Mouse (Mus musculus) kidney, adult 18-20 months (tissue): ENCODE measurements around the gene Gm8439.

Experiments used
- DNase-seq: peaks from one replicate; pipeline ENCODE4 v3.0.0; 2021

Gm8439 gene

DNA sequence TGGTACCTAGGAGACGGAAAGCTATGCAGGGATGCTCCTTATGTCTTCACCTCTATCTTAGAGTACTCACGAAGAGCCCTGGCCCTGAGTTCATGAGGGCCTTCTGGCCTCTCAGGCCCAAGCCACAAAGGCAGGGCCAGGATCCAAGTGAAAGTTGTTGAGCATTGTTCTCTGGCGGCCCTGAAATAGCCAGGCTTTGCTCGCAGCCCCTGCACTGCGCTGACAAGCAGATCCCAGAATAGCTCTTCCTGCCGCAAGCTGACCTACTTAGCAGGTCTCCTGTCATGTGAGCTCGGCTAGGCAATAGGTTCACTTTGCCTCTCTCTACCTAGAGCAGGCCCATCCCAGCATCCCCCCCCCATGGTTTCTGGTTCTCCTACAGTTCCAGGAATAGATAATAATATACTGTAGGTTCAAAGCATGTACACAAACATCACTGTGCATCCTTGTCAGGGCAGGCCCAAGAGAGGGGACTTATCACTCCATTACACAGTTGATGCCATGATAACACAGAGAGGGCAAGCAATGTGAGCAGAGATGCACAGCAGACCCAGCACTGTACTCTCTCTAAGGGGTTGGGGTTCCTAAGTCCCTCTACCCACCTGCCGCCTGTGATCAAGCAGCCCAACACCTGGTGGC, 25.3 kb downstream of the Gm8439 start:
- no peak for DNase-seq

DNA sequence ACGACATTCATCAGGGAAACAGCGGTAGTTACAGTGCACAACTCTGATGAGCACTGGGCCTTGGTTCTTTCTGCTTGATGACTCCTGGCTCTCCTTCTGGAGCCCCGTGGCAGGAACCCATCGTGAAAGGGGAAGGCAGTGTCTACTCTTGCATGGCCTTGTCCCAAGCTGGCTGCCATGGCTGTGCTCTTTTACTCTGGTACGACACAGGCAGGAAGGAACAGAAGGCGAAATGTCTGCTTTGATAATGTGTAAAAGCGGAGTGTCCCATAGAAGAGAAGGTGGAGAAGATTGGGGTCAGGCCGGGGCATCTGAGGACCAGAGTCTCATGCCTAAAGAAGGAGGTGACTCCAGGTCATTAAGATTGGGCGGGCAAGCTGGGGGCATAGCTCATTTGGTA, 26.1 kb downstream of the Gm8439 start:
- no peak for DNase-seq

DNA sequence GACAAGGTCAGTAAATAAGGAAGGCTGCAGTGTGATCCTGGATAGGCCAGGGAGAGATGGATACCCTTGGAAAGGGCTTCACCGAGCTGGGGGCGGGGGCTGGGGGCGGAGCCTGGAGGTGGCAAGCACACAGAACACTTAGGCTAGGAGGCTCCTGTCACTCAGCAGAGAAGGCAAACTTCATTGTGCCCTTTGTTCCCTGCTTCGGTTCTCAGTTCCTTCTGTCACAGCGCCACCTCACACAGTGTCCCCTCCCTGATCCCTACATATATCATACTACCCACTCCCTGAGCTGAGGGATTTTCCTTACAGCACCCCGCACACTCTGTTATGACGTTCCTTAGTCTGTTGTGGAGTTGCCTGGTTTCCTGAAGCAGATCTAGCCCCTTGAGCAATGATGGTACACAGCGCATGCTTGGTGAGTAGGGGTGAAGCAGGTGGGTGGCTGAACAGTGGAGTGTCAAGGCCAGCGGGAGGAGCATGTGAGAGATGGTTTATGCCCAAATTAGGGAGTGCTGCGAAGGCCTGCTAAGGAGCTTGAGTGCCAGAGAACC, 27.1 kb downstream of the Gm8439 start:
- no peak for DNase-seq

DNA sequence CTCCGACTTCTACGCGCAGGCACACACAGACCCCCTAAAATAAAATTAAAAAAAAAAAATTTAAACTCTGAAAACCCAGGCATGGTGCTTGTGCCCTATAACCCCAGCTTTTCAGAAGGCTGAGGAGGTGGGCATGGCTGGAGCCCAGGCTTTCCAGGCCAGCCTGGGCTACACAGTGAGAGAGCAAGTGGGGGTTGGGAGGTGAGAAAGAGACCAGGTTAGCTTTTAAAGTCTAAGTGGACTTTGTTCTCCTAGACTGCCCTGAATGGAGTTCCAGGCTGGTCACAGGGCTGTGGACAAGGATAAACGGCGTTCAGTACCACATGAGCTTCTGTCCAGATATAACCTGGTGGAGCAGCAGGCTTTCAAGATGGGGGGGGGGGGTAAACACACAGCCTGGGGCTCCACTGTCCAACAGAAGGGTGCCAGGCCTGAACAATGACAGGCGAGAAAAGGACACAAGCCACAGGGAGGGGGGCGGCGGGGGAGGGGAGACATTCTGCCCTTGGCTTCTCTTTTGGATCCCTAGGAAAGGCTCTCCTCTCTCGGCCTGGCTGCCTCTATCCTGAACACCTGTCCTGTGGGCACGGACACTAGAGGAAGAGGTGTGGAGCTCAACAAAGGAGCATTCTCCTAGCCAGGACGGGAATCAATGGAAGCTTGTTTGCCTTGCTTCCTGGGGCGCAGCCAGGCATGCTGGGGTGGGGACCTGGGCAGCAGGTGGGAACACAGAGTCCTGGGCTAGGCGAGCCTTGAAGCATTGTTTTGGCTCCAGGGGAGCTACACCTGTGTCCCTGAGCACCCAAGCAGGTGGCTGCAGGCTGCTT, 27.9 kb downstream of the Gm8439 start:
- no peak for DNase-seq

DNA sequence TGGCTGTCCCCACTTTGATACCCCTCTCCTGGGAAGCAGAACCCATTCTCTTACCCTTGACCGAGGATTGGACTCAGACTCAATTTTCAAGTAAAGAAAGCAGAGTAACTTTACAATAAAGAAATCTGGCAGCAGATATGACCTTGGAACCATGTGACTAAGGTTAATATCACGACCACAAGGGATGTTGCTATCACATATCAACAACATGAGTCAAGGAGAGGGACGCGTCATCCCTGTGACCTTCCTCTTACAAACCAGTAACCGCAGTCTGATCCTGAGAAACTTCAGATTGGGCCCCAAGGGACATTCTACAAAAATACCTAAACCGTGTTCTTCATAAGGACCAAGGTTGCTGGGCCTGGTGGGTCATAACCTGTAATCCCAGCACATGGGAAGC, 39.2 kb downstream of the Gm8439 start:
- DNase-seq: no peak

DNA sequence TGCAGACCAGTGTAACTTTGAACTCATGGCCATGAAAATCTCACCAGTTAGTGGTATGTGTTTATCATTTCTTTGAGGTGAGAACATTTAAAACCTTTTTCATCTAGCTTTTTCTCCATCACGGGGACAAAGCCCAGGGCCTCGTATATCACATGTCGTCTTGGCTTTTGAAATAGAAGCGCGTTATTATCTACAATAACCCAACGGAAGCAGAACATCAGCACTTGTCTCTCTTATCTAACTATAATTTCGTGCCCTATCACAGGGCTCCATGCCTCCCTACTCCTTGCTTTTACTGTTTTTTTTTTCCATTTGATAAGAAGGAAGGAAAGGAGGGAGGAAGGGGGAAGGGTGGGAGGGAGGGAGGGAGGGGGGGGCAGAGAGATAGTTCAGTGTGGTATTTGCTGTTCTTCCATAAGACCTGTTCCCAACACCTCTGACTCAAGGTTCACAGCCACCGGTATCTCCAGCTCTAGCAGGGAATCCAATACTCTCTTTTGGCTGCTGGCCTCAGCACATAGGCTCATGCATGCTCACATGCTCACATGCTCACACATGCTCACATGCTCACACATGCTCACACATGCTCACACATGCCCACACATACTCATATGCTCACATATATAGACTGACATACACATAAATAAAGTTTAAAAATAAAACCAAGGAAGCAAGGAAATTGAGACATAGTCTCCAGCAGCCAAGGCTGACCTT, 41.8 kb downstream of the Gm8439 start:
- DNase-seq: no peak

DNA sequence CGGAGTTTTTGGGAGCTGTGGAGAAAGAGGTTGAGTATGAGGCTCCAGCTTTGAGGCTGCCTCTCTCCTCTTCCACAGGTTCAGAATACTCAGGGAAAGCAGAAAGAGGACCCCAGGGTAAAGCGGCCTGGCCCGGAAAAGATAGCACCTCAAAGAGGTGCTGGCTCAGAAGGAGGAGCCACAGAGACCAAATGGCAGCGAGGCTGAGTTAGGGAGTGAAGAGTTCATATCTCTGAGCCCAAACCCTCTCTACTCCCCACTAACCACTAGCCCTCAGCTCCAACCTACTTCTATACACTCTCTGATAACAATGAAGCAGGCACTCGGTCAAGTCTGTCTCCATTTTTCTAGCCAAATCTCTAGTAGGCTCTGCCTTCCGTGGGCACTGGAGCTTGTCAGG, 43.3 kb downstream of the Gm8439 start:
- DNase-seq: no peak

DNA sequence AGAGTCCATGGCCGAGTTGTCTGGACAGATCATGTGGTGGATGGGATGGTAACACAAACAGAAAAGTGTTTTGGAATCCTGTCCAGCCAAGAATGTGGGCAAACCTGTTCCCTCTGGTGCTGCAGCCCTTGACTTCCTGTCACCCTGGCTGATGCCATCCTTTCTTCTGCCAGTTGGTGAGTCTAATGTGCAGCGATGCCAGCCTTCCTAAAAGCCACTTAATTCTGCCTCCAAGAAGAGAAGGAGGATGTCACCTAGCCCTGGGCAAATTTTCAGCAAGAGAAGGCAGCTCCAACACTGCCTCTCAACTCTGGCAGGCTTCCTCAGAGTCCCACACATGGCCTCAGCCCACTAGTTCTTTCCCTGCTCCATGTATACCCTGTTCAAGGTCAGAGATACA, 46.8 kb downstream of the Gm8439 start:
- DNase-seq: no peak

DNA sequence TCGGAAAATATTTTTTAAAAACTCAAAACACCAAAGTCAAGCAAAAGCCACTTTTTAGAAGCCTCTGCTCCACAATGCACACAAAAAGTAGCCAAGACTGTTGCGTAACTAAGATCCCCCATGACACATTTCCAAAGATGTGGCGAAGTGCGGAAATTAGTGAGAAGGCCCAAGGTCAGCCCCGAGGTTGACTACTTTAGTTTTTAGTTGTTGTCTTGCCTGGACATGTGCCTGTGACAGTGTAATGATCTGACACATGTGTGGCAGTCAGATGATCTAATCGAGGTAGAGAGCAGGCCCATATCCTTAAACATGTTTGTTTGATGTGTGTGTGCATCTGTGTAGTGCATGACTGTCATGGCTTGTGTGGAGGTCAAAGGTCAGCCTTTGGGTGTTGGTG, 53.4 kb downstream of the Gm8439 start:
- DNase-seq: no peak

DNA sequence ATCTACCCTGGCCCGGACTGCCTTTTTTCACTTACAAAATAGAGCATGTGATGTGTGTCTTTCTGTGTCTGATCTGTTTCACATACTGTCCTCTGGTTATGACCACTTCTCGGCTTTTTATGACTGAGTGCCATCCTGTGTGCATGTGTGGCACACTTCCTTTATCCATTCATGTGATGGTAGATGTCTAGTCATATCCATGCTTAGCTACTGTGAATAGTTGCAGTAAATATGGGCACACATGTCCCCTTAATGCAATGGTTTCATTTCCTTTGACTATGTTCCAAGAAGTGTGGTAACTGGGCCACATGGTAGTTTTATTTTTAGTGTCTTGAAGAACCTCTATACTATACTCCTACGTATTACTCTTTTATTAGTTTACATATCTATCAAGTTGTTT, 55.4 kb downstream of the Gm8439 start:
- DNase-seq: no peak

DNA sequence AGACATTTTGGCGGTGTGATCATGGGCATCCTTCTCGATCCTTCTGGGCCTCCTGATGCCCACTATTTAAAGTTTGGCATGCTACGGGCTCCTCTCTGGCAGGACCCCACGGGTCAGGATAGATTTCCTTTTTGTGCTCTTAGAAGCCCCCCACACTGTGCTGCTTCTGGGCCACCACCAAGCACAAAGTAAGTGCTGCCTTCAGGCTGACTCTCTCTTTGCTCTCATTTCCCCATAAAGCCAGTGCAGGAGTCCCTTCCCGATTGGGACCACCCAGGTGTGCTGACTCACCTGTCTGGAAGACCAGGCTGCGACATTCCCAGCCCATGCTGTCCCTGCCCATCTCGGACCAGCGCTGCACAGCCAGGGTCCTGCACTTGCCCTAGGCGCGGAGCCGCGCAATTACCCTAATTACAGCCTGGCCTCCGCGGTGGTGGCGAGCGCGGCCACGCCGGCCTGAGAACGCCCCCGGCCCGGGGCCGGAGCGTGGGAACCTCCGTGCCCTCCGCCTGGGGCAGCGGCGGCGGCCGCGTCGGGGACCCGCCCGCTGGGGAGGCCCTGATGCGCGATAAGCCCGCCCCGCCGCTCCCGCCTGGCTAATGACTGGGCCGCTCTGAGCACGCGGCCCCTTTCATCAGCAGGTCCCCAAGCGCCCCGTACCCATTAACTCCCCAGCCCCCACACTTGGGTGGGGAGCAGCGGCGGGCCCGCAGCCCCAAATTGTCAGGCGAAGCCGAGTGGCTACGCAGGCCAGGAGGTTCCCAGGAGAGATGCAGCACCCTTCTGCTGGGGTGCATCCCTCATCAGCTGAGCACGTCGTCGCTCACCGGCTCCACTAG, 61.0 kb downstream of the Gm8439 start:
- no peak for DNase-seq

DNA sequence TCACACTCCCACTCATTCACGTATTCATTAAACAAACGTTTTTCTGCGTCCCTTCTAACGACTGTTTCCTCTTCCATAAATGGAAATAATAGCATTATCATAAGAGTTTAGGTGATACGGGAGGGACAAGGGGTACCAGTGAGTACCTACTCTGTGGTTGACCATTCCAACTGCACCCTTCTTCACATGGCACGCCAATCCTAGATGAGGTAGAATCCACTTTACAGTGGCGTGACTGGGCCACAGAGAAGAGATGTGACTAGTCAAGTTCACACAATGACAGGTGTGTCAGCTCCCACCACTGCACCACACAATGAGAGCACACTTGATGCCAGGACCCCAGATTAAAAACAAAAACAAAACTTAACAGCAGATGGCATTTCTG, 61.7 kb downstream of the Gm8439 start:
- no peak for DNase-seq

DNA sequence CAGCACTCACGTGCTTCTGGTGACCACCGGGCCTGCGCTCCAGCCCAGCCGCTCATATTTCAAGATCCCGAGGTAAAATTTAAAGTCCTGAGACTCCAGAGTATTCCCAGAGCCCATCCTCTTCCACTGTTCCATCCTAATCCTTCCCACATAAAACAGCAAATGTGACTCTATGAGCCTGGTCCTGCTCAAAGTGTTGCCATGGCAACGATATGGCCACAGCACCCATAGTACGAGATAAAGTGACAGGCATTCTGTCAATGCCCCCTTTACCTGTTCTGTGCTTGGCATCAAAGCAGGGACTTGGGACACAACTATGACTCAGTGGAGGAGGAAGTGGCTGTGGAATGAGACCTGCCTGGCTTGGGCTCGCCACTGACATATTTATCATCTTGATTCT, 67.4 kb downstream of the Gm8439 start:
- no peak for DNase-seq
